ENCODE assay signal across 9 mouse cellular contexts in the genomic region with DNA sequence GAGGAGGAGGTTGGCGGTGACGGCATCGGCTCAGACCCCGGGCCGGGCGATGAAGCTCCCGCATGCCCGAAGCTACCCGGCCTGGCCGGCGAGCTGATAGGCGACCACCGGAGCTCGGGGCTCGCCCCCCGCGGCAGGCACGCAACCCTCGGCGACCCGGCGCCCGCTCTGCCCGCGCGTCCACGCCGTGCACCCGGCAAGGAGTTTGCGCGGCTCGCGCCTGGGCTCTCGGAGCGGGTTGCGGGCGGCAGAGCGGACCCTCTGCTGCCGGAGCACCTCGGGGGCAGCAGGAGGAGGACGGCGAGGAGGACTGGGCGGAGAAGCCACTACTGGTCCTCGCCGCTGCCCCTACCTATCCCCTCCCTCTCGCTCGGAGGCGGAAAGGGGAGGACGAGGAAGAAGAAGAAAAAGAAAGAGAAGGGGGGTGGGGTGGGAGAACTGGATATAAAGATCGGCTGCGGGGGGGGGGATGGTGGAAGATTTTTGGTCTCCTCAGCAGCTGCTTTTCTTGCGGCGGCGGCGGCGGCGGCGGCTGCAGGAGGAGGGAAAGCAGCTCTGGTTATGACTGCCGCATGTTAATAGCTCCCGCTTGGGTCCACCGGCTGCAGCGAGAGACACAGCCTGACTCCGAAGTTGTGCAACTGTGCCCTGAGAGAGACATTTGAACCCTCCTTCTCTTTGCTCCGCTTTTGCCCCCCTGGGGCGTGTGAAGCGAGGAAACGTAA. TPM values are rescaled to one million over a fixed set of nuclear protein-coding genes. Genes with fewer than 3 reads are reported as not detected.
DNase-seq lines count a peak whose midpoint lies in the region; ATAC-seq and TF ChIP-seq lines count a peak whose summit lies in the region.
"Had no signal": no experiment of that assay in that cellular context is flagged by ENCODE, and none has a peak within 500 bp of the region (broad histone marks: within the 10 kb centered on the region; RNA-seq: fewer than 3 reads in every experiment).

No protein-coding gene starts in this region.

- H3K27ac ChIP-seq in thymus, adult 2 months (ENCODE audit: control insufficient read depth, insufficient read depth, low read length) = no peak overlapping the region
- peak overlapping the region; percentile 97 for H3K27ac ChIP-seq in embryonic facial prominence, embryonic 12.5 days
- H3K27ac ChIP-seq in heart, embryonic 11.5 days (ENCODE audit: low read depth, low read length) = peak overlapping the region; percentile 42
- peak overlapping the region; percentile 75 for H3K27ac ChIP-seq in kidney, postnatal 0 days
- peak overlapping the region; percentile 43; the same call in 1 of the 2 replicates for H3K27ac ChIP-seq in liver, embryonic 11.5 days (ENCODE audit: low read depth, low read length)

- H3K79me2 ChIP-seq in myocyte (ENCODE audit: control insufficient read depth, insufficient read depth) = peaks cover 40% of the 10 kb centered on the region

- H3K9me3 ChIP-seq in embryonic facial prominence, embryonic 12.5 days = no peaks in the 10 kb centered on the region
- H3K9me3 ChIP-seq in heart, embryonic 11.5 days (replicated peaks; ENCODE audit: control insufficient read depth, low read length) = no peaks in the 10 kb centered on the region
- H3K9me3 ChIP-seq in kidney, postnatal 0 days (replicated peaks; ENCODE audit: low read length) = no peaks in the 10 kb centered on the region
- no peaks in the 10 kb centered on the region for H3K9me3 ChIP-seq in liver, embryonic 11.5 days (ENCODE audit: control insufficient read depth, low read length)

- DNase-seq in thymus, adult 2 months = no peak
- DNase-seq in thymus, postnatal 10 days (ENCODE audit: low spot score in 2 of 2) = no peak
- peak; percentile 75 for DNase-seq in kidney, postnatal 0 days (ENCODE audit: low spot score)
- peak; percentile 59 for DNase-seq in liver, embryonic 11.5 days (ENCODE audit: low spot score)
- DNase-seq in urinary bladder, postnatal 14 days (ENCODE audit: low spot score) = peak; percentile 27

- H3K9ac ChIP-seq in embryonic facial prominence, embryonic 12.5 days = peak overlapping the region; percentile 84
- H3K9ac ChIP-seq in heart, embryonic 11.5 days (ENCODE audit: low read depth, low read length) = peak overlapping the region; percentile 79
- peak overlapping the region; percentile 68 for H3K9ac ChIP-seq in kidney, postnatal 0 days (ENCODE audit: low read depth, low read length)
- H3K9ac ChIP-seq in liver, embryonic 11.5 days (ENCODE audit: low read depth, low read length) = peak overlapping the region; percentile 14; the same call in 1 of the 2 replicates

- no peak for TF ChIP-seq POLR2A in thymus, adult 2 months (IDR thresholded peaks at IDR 0.05; ENCODE audit: control insufficient read depth, extremely low read depth, insufficient read depth, low read length, poor library complexity)
- no peak for TF ChIP-seq POLR2A in myocyte (IDR thresholded peaks at IDR 0.05; ENCODE audit: insufficient read length, low read depth)

- H3K36me3 ChIP-seq in thymus, adult 2 months (ENCODE audit: control insufficient read depth, insufficient read depth, low read length) = no peaks in the 10 kb centered on the region
- H3K36me3 ChIP-seq in embryonic facial prominence, embryonic 12.5 days = no peaks in the 10 kb centered on the region
- no peaks in the 10 kb centered on the region for H3K36me3 ChIP-seq in heart, embryonic 11.5 days (ENCODE audit: control insufficient read depth, insufficient read depth, low read length)
- no peaks in the 10 kb centered on the region for H3K36me3 ChIP-seq in kidney, postnatal 0 days (ENCODE audit: insufficient read depth, low read length)
- no peaks in the 10 kb centered on the region for H3K36me3 ChIP-seq in liver, embryonic 11.5 days (ENCODE audit: control insufficient read depth, insufficient read depth, low read length)
- H3K36me3 ChIP-seq in myocyte (ENCODE audit: control insufficient read depth, insufficient read depth) = no peaks in the 10 kb centered on the region
- H3K36me3 ChIP-seq: G1E had no signal

- peak overlapping the region; percentile 89 for H3ac ChIP-seq in myocyte (ENCODE audit: control insufficient read depth, insufficient read length)

- peak; percentile 53 for ATAC-seq in embryonic facial prominence, embryonic 12.5 days (ENCODE audit: insufficient number of reproducible peaks, insufficient read depth, low FRiP score, low TSS enrichment)
- ATAC-seq in heart, embryonic 11.5 days (replicated peaks; ENCODE audit: insufficient number of reproducible peaks, low FRiP score, low TSS enrichment) = peak; percentile 54
- ATAC-seq in kidney, postnatal 0 days (replicated peaks; ENCODE audit: low FRiP score, low read depth) = peak; percentile 47
- peak; percentile 42; the same call in 1 of the 2 replicates for ATAC-seq in liver, embryonic 11.5 days (replicated peaks; ENCODE audit: low FRiP score)

- no peaks in the 10 kb centered on the region; the same call in 1 of the 2 replicates for H3K27me3 ChIP-seq in thymus, adult 2 months (ENCODE audit: control insufficient read depth, insufficient read depth, low read length)
- H3K27me3 ChIP-seq in embryonic facial prominence, embryonic 12.5 days = no peaks in the 10 kb centered on the region
- H3K27me3 ChIP-seq in heart, embryonic 11.5 days (ENCODE audit: control insufficient read depth, insufficient read depth, low read length) = peaks cover 5% of the 10 kb centered on the region; the same call in 1 of the 2 replicates
- H3K27me3 ChIP-seq in kidney, postnatal 0 days (ENCODE audit: insufficient read depth, low read length) = no peaks in the 10 kb centered on the region
- peaks cover 52% of the 10 kb centered on the region for H3K27me3 ChIP-seq in liver, embryonic 11.5 days (replicated peaks; ENCODE audit: control insufficient read depth, insufficient read depth, low read length)
- no peaks in the 10 kb centered on the region for H3K27me3 ChIP-seq in myocyte (ENCODE audit: control insufficient read depth, insufficient read depth, insufficient read length)

- peak overlapping the region; percentile 94 for H3K4me2 ChIP-seq in embryonic facial prominence, embryonic 12.5 days (replicated peaks)
- H3K4me2 ChIP-seq in heart, embryonic 11.5 days = peak overlapping the region; percentile 92
- peak overlapping the region; percentile 89 for H3K4me2 ChIP-seq in kidney, postnatal 0 days (ENCODE audit: low read length)
- peak overlapping the region; percentile 77 for H3K4me2 ChIP-seq in liver, embryonic 11.5 days
- peak overlapping the region; percentile 89 for H3K4me2 ChIP-seq in myocyte (ENCODE audit: low read depth)

- TF ChIP-seq CTCF in thymus, adult 2 months (IDR thresholded peaks at IDR 0.05; ENCODE audit: borderline replicate concordance, control insufficient read depth, extremely low read depth, insufficient read depth, low read length, poor library complexity) = no peak
- no peak for TF ChIP-seq CTCF in kidney, postnatal 0 days (IDR thresholded peaks at IDR 0.05; ENCODE audit: low read depth)

- 3% methylated on average over 65 of the region's 67 CpGs for WGBS in thymus, adult 2 months
- under 1% methylated on average over 62 of the region's 67 CpGs for WGBS in embryonic facial prominence, embryonic 12.5 days
- under 1% methylated on average over 60 of the region's 67 CpGs for WGBS in heart, embryonic 11.5 days (ENCODE audit: insufficient replicate concordance)
- WGBS in kidney, postnatal 0 days = under 1% methylated on average over 64 of the region's 67 CpGs
- under 1% methylated on average over 61 of the region's 67 CpGs for WGBS in liver, embryonic 11.5 days

- H3K4me3 ChIP-seq in thymus, adult 2 months (ENCODE audit: control insufficient read depth, insufficient read depth, low read length) = peak overlapping the region; percentile 24
- peak overlapping the region; percentile 84 for H3K4me3 ChIP-seq in embryonic facial prominence, embryonic 12.5 days
- peak overlapping the region; percentile 73 for H3K4me3 ChIP-seq in heart, embryonic 11.5 days (ENCODE audit: low read depth, low read length)
- H3K4me3 ChIP-seq in kidney, postnatal 0 days (replicated peaks; ENCODE audit: low read depth, low read length) = peak overlapping the region; percentile 77
- H3K4me3 ChIP-seq in liver, embryonic 11.5 days (ENCODE audit: low read depth, low read length) = peak overlapping the region; percentile 62
- peak overlapping the region; percentile 99 for H3K4me3 ChIP-seq in myocyte

- no peaks in the 10 kb centered on the region for H3K4me1 ChIP-seq in thymus, adult 2 months (replicated peaks; ENCODE audit: control insufficient read depth, insufficient read depth, low read length)
- H3K4me1 ChIP-seq in embryonic facial prominence, embryonic 12.5 days = peaks cover 7% of the 10 kb centered on the region; the same call in 1 of the 2 replicates
- H3K4me1 ChIP-seq in heart, embryonic 11.5 days (ENCODE audit: control insufficient read depth, insufficient read depth, low read length) = peaks cover 12% of the 10 kb centered on the region
- H3K4me1 ChIP-seq in kidney, postnatal 0 days (replicated peaks; ENCODE audit: insufficient read depth, low read length) = peaks cover 5% of the 10 kb centered on the region; the same call in 1 of the 2 replicates
- no peaks in the 10 kb centered on the region for H3K4me1 ChIP-seq in liver, embryonic 11.5 days (replicated peaks; ENCODE audit: control insufficient read depth, insufficient read depth, low read length)

TF ChIP-seq in myocyte, 11 proteins besides CTCF, POLR2A, EP300 and RAD21:
- TF ChIP-seq USF1 (IDR thresholded peaks at IDR 0.05; ENCODE audit: low read depth) (no peak), REST (IDR thresholded peaks at IDR 0.05; ENCODE audit: insufficient read depth, insufficient read length) (no peak), MYOG (IDR thresholded peaks at IDR 0.05; ENCODE audit: control insufficient read depth in 1 of 3, insufficient read depth in 1 of 3, insufficient read length in 2 of 3, low read depth in 2 of 3) (peak in 1 of 3 experiments; percentile 5), TCF12 (IDR thresholded peaks at IDR 0.05; ENCODE audit: insufficient read depth, poor library complexity, severe bottlenecking) (no peak), CEBPB (IDR thresholded peaks at IDR 0.05; ENCODE audit: insufficient read depth, poor library complexity, severe bottlenecking) (peak; percentile 76), MAX (IDR thresholded peaks at IDR 0.05; ENCODE audit: low read depth) (no peak), TCF3 (IDR thresholded peaks at IDR 0.05; ENCODE audit: insufficient read length, low read depth) (no peak), SRF (IDR thresholded peaks at IDR 0.05; ENCODE audit: control insufficient read depth, insufficient read length, low read depth) (no peak), E2F4 (IDR thresholded peaks at IDR 0.05; ENCODE audit: insufficient read depth) (no peak)

RNA-seq across cellular contexts. Expression of a gene that starts 0.5 kb away (rescaled TPM):
- 0.59 and 0.62 TPM in 2 replicates for polyA plus RNA-seq in thymus, adult 2 months (2012; rRNA removed)
- 45.5 and 48.7 TPM in 2 replicates for polyA plus RNA-seq in embryonic facial prominence, embryonic 12.5 days (2016; fragmentation: Nextera tagmentation; extraction: Ambion mirVana)
- 9.5 and 9.9 TPM in 2 replicates for polyA plus RNA-seq in heart, embryonic 11.5 days (2014; fragmentation: Nextera tagmentation; extraction: Ambion mirVana)
- 8.8 and 9.7 TPM in 2 replicates for polyA plus RNA-seq in kidney, postnatal 0 days (2015; fragmentation: Nextera tagmentation; extraction: Ambion mirVana)
- 7.4 and 9.1 TPM in 2 replicates for polyA plus RNA-seq in liver, embryonic 11.5 days (2014; fragmentation: Nextera tagmentation; extraction: Ambion mirVana)
- 15.8 TPM for polyA plus RNA-seq in myocyte (2012; fragmentation: generic; extraction: Trizol)
- polyA plus RNA-seq: G1E had no signal

Comparison
In these comparisons a context has a peak if more than half of its experiments do, and no peak if none do; other contexts are left out.
1. DNase-seq: peak in kidney, postnatal 0 days (single experiment), liver, embryonic 11.5 days (single experiment) and urinary bladder, postnatal 14 days (single experiment); none in thymus, adult 2 months (single experiment) and thymus, postnatal 10 days (0 of 2).
2. H3K4me3 ChIP-seq: peak in every context shown above with its lines; median percentile 99 in myocyte; 84 in embryonic facial prominence, embryonic 12.5 days; 77 in kidney, postnatal 0 days; 73 in heart, embryonic 11.5 days; 62 in liver, embryonic 11.5 days; 24 in thymus, adult 2 months.
3. H3K9ac ChIP-seq: peak in every context shown above with its lines; median percentile 84 in embryonic facial prominence, embryonic 12.5 days; 79 in heart, embryonic 11.5 days; 68 in kidney, postnatal 0 days; 14 in liver, embryonic 11.5 days.
4. Peak in every context shown above with its lines, with median percentiles within 50 percentile points of each other: ATAC-seq and H3K4me2 ChIP-seq.